Mouse (Mus musculus) MEL (cell line): ENCODE results near the gene Nwd2. TPM values are rescaled to one million over a fixed set of nuclear protein-coding genes. Genes with fewer than 3 reads are reported as not detected.

Experiments used
- DNase-seq: peaks from one replicate; pipeline ENCODE4 v3.0.0; 2011; ENCODE audit warnings: low read depth, low spot score
- H3K27ac ChIP-seq: 2 replicates; pipeline ENCODE4 v1.5.1; 2012; ENCODE audit warnings: low read depth, mild to moderate bottlenecking, control low read depth, low read length, moderate library complexity; ENCODE audit not compliant: control insufficient read depth
- H3K27me3 ChIP-seq, 2 experiments: fragments of 150-350 bp in 1 of 2; sonication (generic) in 1 of 2; 2 replicates each; pipeline ENCODE4 v1.6.1; 2012; ENCODE audit warnings: low read length in 2 of 2, mild to moderate bottlenecking in 2 of 2, improper control_type of control experiment in 1 of 2, moderate library complexity in 1 of 2; ENCODE audit not compliant: insufficient read depth in 2 of 2, control insufficient read depth in 1 of 2
- H3K36me3 ChIP-seq, 2 experiments: 2 replicates each; pipeline ENCODE4 v1.6.1; 2012 to 2014; ENCODE audit warnings: low read length in 2 of 2, improper control_type of control experiment in 1 of 2, inconsistent platforms in 1 of 2, mild to moderate bottlenecking in 1 of 2; ENCODE audit not compliant: insufficient read depth in 2 of 2, control insufficient read depth in 1 of 2
- H3K4me1 ChIP-seq, 2 experiments: fragments of 150-350 bp in 1 of 2; sonication (generic) in 1 of 2; 2 replicates each; pipeline ENCODE4 v1.6.1; 2012; ENCODE audit warnings: low read length in 2 of 2, improper control_type of control experiment in 1 of 2, mild to moderate bottlenecking in 1 of 2; ENCODE audit not compliant: insufficient read depth in 2 of 2, control insufficient read depth in 1 of 2
- H3K4me3 ChIP-seq, 2 experiments: fragments of 150-350 bp in 1 of 2; sonication (generic) in 1 of 2; 2 replicates each; pipeline ENCODE4 v1.5.1; 2012; ENCODE audit warnings: low read depth in 2 of 2, low read length in 2 of 2, mild to moderate bottlenecking in 2 of 2, moderate library complexity in 2 of 2, control low read depth in 1 of 2, improper control_type of control experiment in 1 of 2; ENCODE audit not compliant: control insufficient read depth in 1 of 2, insufficient read depth in 1 of 2
- H3K79me2 ChIP-seq: 2 replicates; pipeline ENCODE4 v1.6.1; 2012; ENCODE audit warnings: mild to moderate bottlenecking, low read length, moderate library complexity; ENCODE audit not compliant: control insufficient read depth, poor library complexity, insufficient read depth
- H3K9ac ChIP-seq: 2 replicates; pipeline ENCODE4 v1.6.1; 2012; ENCODE audit warnings: low read depth, mild to moderate bottlenecking, control low read depth, low read length, moderate library complexity; ENCODE audit not compliant: control insufficient read depth, poor library complexity, severe bottlenecking
- H3K9me3 ChIP-seq: fragments of 150-350 bp; sonication (generic); replicated peaks from 2 replicates; pipeline ENCODE4 v1.6.1; 2012; ENCODE audit warnings: mild to moderate bottlenecking, low read length, improper control_type of control experiment, moderate library complexity; ENCODE audit not compliant: insufficient read depth
- CHD1 ChIP-seq: IDR thresholded peaks from 2 replicates; pipeline ENCODE4 v1.6.1; 2012; ENCODE audit warnings: low read depth, mild to moderate bottlenecking, inconsistent platforms, low read length, improper control_type of control experiment
- CTCF ChIP-seq, 3 experiments: IDR thresholded peaks in 2 of 3; conservative IDR thresholded peaks in 1 of 3; 2 replicates each; pipeline ENCODE4 v1.5.1; 2011 to 2012; ENCODE audit warnings: low read length in 3 of 3, low read depth in 2 of 3, mild to moderate bottlenecking in 2 of 3, improper control_type of control experiment in 1 of 3, inconsistent platforms in 1 of 3, mixed read lengths in 1 of 3, moderate library complexity in 1 of 3; ENCODE audit not compliant: control insufficient read depth in 1 of 3, insufficient read depth in 1 of 3, poor library complexity in 1 of 3, severe bottlenecking in 1 of 3
- ELF1 ChIP-seq: IDR thresholded peaks from 2 replicates; pipeline ENCODE4 v1.6.1; 2014; ENCODE audit warnings: low read depth, mild to moderate bottlenecking, inconsistent platforms, low read length, improper control_type of control experiment, moderate library complexity
- EP300 ChIP-seq, 2 experiments: IDR thresholded peaks; 2 replicates each; pipeline ENCODE4 v1.6.1; 2011; ENCODE audit warnings: improper control_type of control experiment in 2 of 2, low read length in 2 of 2, low read depth in 1 of 2, mild to moderate bottlenecking in 1 of 2
- ETS1 ChIP-seq: IDR thresholded peaks from 2 replicates; pipeline ENCODE4 v1.6.1; 2012; ENCODE audit warnings: low read depth, mild to moderate bottlenecking, inconsistent platforms, low read length, improper control_type of control experiment, moderate library complexity
- GABPA ChIP-seq: IDR thresholded peaks from 2 replicates; pipeline ENCODE4 v1.6.1; 2012; ENCODE audit warnings: low read depth, mild to moderate bottlenecking, inconsistent platforms, low read length, improper control_type of control experiment, moderate library complexity
- HCFC1 ChIP-seq: IDR thresholded peaks from 2 replicates; pipeline ENCODE4 v1.6.1; 2012; ENCODE audit warnings: low read depth, mild to moderate bottlenecking, inconsistent platforms, low read length, improper control_type of control experiment, moderate library complexity
- JUND ChIP-seq: IDR thresholded peaks from 2 replicates; pipeline ENCODE4 v1.6.1; 2011; ENCODE audit warnings: low read depth, mild to moderate bottlenecking, improper control_type of control experiment, low read length
- KAT2A ChIP-seq: conservative IDR thresholded peaks from 2 replicates; pipeline ENCODE4 v1.6.1; 2012; ENCODE audit warnings: low read depth, low read length, improper control_type of control experiment, inconsistent platforms
- MAFK ChIP-seq: IDR thresholded peaks from 2 replicates; pipeline ENCODE4 v1.6.1; 2011; ENCODE audit warnings: low read depth, mild to moderate bottlenecking, low read length, improper control_type of control experiment, borderline replicate concordance
- MAZ ChIP-seq: IDR thresholded peaks from 2 replicates; pipeline ENCODE4 v1.6.1; 2012; ENCODE audit warnings: low read depth, mild to moderate bottlenecking, inconsistent platforms, low read length, improper control_type of control experiment
- MEF2A ChIP-seq: IDR thresholded peaks from 2 replicates; pipeline ENCODE4 v1.6.1; 2014; ENCODE audit warnings: low read depth, mild to moderate bottlenecking, inconsistent platforms, low read length, improper control_type of control experiment; ENCODE audit not compliant: poor library complexity, insufficient replicate concordance, severe bottlenecking; ENCODE audit errors: extremely low read depth
- MXI1 ChIP-seq: IDR thresholded peaks from 2 replicates; pipeline ENCODE4 v1.6.1; 2011; ENCODE audit warnings: mild to moderate bottlenecking, low read depth, low read length, improper control_type of control experiment
- MYC ChIP-seq: IDR thresholded peaks from 2 replicates; pipeline ENCODE4 v1.6.1; 2011; ENCODE audit warnings: low read depth, mild to moderate bottlenecking, low read length, improper control_type of control experiment, moderate library complexity
- NELFE ChIP-seq: IDR thresholded peaks from 2 replicates; pipeline ENCODE4 v1.6.1; 2011; ENCODE audit warnings: low read depth, low read length, improper control_type of control experiment
- RAD21 ChIP-seq: IDR thresholded peaks from 2 replicates; pipeline ENCODE4 v1.6.1; 2011; ENCODE audit warnings: mild to moderate bottlenecking, low read depth, low read length, improper control_type of control experiment
- SIN3A ChIP-seq: IDR thresholded peaks from 2 replicates; pipeline ENCODE4 v1.6.1; 2012; ENCODE audit warnings: low read length, improper control_type of control experiment, inconsistent platforms
- SMC3 ChIP-seq: IDR thresholded peaks from 2 replicates; pipeline ENCODE4 v1.6.1; 2011; ENCODE audit warnings: low read depth, low read length, improper control_type of control experiment
- TBP ChIP-seq: IDR thresholded peaks from 2 replicates; pipeline ENCODE4 v1.8.0; 2011; ENCODE audit warnings: low read depth, low read length, improper control_type of control experiment
- TCF12 ChIP-seq: IDR thresholded peaks from 2 replicates; pipeline ENCODE4 v1.6.1; 2014; ENCODE audit warnings: low read depth, mild to moderate bottlenecking, inconsistent platforms, low read length, improper control_type of control experiment, moderate library complexity
- UBTF ChIP-seq: IDR thresholded peaks from 2 replicates; pipeline ENCODE4 v1.6.1; 2012; ENCODE audit warnings: low read depth, mild to moderate bottlenecking, inconsistent platforms, low read length, improper control_type of control experiment, moderate library complexity, borderline replicate concordance; ENCODE audit not compliant: insufficient read depth
- USF1 ChIP-seq: IDR thresholded peaks from 2 replicates; pipeline ENCODE4 v1.6.1; 2014; ENCODE audit warnings: low read depth, mild to moderate bottlenecking, inconsistent platforms, low read length, improper control_type of control experiment, moderate library complexity
- ZC3H11A ChIP-seq: IDR thresholded peaks from 2 replicates; pipeline ENCODE4 v1.6.1; 2012; ENCODE audit warnings: low read depth, mild to moderate bottlenecking, inconsistent platforms, low read length, improper control_type of control experiment
- ZKSCAN1 ChIP-seq: IDR thresholded peaks from 2 replicates; pipeline ENCODE4 v1.6.1; 2012; ENCODE audit warnings: low read depth, mild to moderate bottlenecking, inconsistent platforms, low read length, improper control_type of control experiment, moderate library complexity
- ZNF384 ChIP-seq: IDR thresholded peaks from 2 replicates; pipeline ENCODE4 v1.6.1; 2012; ENCODE audit warnings: low read depth, mild to moderate bottlenecking, inconsistent platforms, low read length, improper control_type of control experiment
- polyA plus RNA-seq, 2 experiments: library from polyadenylated mRNA; stranded (reverse) in 1 of 2; unstranded in 1 of 2; fragments of >175 nt in 1 of 2; fragments of >200 nt in 1 of 2; gene quantifications; 2 replicates each; pipeline versions ENCODE4 v1.2.1 to v1.2.4; 2012; ENCODE audit warnings: low replicate concordance in 2 of 2, low read depth in 1 of 2; ENCODE audit not compliant: insufficient read length in 2 of 2, insufficient read depth in 1 of 2, missing spikeins in 1 of 2
- total RNA-seq: library from RNA; depleted of rRNA; stranded (reverse); fragments of 300-350 nt; gene quantifications from 2 replicates; pipeline ENCODE4 v1.2.3, GENCODE M21; 2012

Gene Nwd2
- total and polyA plus RNA-seq, 3 experiments, result not detected

- Histone ChIP-seq H3K4me1 (no peaks in the 10 kb centered on the region), H3K27me3 (no peaks in the 10 kb centered on the region), H3K79me2 (no peaks in the 10 kb centered on the region), H3K9me3 (no peaks in the 10 kb centered on the region), H3K27ac (no peak overlapping the region)
- no peak for DNase-seq
- TF ChIP-seq MAZ, result no peak
- no peak for TF ChIP-seq GABPA
- TF ChIP-seq TCF12, result no peak
- no peak for TF ChIP-seq EP300 (IDR thresholded peaks at IDR 0.05; ENCODE audit: low read depth in 1 of 2, low read length in 2 of 2)
- TF ChIP-seq SMC3, result no peak
- no peak for TF ChIP-seq TBP
- TF ChIP-seq UBTF, result no peak
- no peak for TF ChIP-seq ETS1
- TF ChIP-seq MAFK, result no peak
- TF ChIP-seq ZKSCAN1, result no peak
- no peak for TF ChIP-seq USF1
- no peak for TF ChIP-seq ZC3H11A
- no peak for TF ChIP-seq CTCF (IDR thresholded peaks at IDR 0.05 in 2 of 3, conservative IDR thresholded peaks at IDR 0.05 in 1 of 3; ENCODE audit: control insufficient read depth in 1 of 3, insufficient read depth in 1 of 3, low read depth in 2 of 3, low read length in 3 of 3, poor library complexity in 1 of 3, severe bottlenecking in 1 of 3)
- TF ChIP-seq, all 39 proteins: peak for 0
- Histone ChIP-seq H3K36me3 (no peaks in the 10 kb centered on the region), H3K9ac (no peak overlapping the region), H3K4me3 (no peak overlapping the region)
Observed at GRCm38 (mm10) chr5:63773603-63774002, 124.7 kb downstream of the Nwd2 start.

GRCm38 (mm10) chr5:63788156-63788826 lies 139.4 kb downstream of the Nwd2 start:
- Histone ChIP-seq H3K9me3 (no peaks in the 10 kb centered on the region), H3K27ac (no peak overlapping the region), H3K4me1 (no peaks in the 10 kb centered on the region), H3K36me3 (no peaks in the 10 kb centered on the region), H3K4me3 (no peak overlapping the region), H3K79me2 (no peaks in the 10 kb centered on the region), H3K27me3 (no peaks in the 10 kb centered on the region; a peak in 1 of 4 replicates), H3K9ac (no peak overlapping the region)
- no peak for DNase-seq
- TF ChIP-seq ZNF384 (no peak), CHD1 (no peak), MXI1 (no peak), NELFE (no peak), MEF2A (no peak), JUND (no peak), TBP (no peak), MAZ (no peak), HCFC1 (no peak), SMC3 (no peak), EP300 (IDR thresholded peaks at IDR 0.05; ENCODE audit: low read depth in 1 of 2, low read length in 2 of 2) (no peak), KAT2A (no peak), CTCF (IDR thresholded peaks at IDR 0.05 in 2 of 3, conservative IDR thresholded peaks at IDR 0.05 in 1 of 3; ENCODE audit: control insufficient read depth in 1 of 3, insufficient read depth in 1 of 3, low read depth in 2 of 3, low read length in 3 of 3, poor library complexity in 1 of 3, severe bottlenecking in 1 of 3) (no peak), RAD21 (no peak), MYC (no peak), USF1 (no peak), SIN3A (no peak), ELF1 (no peak)
